Mouse (Mus musculus) lung, postnatal 0 days (tissue): Measurements from ENCODE around the gene Impg2. TPM values are rescaled to one million over a fixed set of nuclear protein-coding genes. Genes with fewer than 3 reads are reported as not detected.
A peak's percentile ranks its signal among the peaks of the same experiment; 100 is the strongest.

Source experiments
- ATAC-seq: fragments of 200-750 bp; cut with Nextera tagmentation; 2 replicates; pipeline ENCODE4 v1.8.0; 2017; ENCODE audit warnings: moderate library complexity
- DNase-seq: peaks from one replicate; pipeline ENCODE4 v3.0.0-alpha.2; 2016; ENCODE audit warnings: low spot score
- H3K27ac ChIP-seq: fragments of 300-500 bp; sonication (generic); 2 replicates; pipeline ENCODE4 v1.5.1; 2014; ENCODE audit warnings: antibody characterized with exemption, mild to moderate bottlenecking, low read length, mixed read lengths
- H3K27me3 ChIP-seq: fragments of 300-500 bp; sonication (generic); replicated peaks from 2 replicates; pipeline ENCODE4 v1.6.1; 2014; ENCODE audit warnings: low read length, mixed read lengths; ENCODE audit not compliant: insufficient read depth
- H3K36me3 ChIP-seq: fragments of 300-500 bp; sonication (generic); 2 replicates; pipeline ENCODE4 v1.6.1; 2014; ENCODE audit warnings: low read length, mixed read lengths; ENCODE audit not compliant: insufficient read depth
- H3K4me1 ChIP-seq: fragments of 300-500 bp; sonication (generic); 2 replicates; pipeline ENCODE4 v1.6.1; 2014; ENCODE audit warnings: antibody characterized with exemption, low read depth, low read length, mixed read lengths; ENCODE audit not compliant: insufficient read depth
- H3K4me2 ChIP-seq: fragments of 300-500 bp; sonication (generic); replicated peaks from 2 replicates; pipeline ENCODE4 v1.6.1; 2014; ENCODE audit warnings: low read depth, mild to moderate bottlenecking, low read length, moderate library complexity, mixed read lengths
- H3K4me3 ChIP-seq: fragments of 300-500 bp; sonication (generic); 2 replicates; pipeline ENCODE4 v1.5.1; 2014; ENCODE audit warnings: low read depth, low read length
- H3K9ac ChIP-seq: fragments of 300-500 bp; sonication (generic); replicated peaks from 2 replicates; pipeline ENCODE4 v1.6.1; 2014; ENCODE audit warnings: low read depth, mild to moderate bottlenecking
- H3K9me3 ChIP-seq: fragments of 300-500 bp; sonication (generic); 2 replicates; pipeline ENCODE4 v1.6.1; 2016; ENCODE audit warnings: low read length, mixed read lengths
- CTCF ChIP-seq: IDR thresholded peaks from 2 replicates; pipeline ENCODE4 v1.5.1; 2016; ENCODE audit warnings: antibody characterized with exemption, mild to moderate bottlenecking
- EP300 ChIP-seq: IDR thresholded peaks from 2 replicates; pipeline ENCODE4 v1.6.1; 2016; ENCODE audit warnings: antibody characterized with exemption, mild to moderate bottlenecking, control low read depth
- WGBS: fragments of 180-500 bp; shearing (Covaris S2); extraction: QIAGEN DNeasy Blood & Tissue Kit; methylation state at CpG from one replicate; pipeline ENCODE4 v1.1.7; 2014; 5-methylcytosine and 5-hydroxymethylcytosine counted together
- polyA plus RNA-seq: library from polyadenylated mRNA; unstranded; fragments of >200 nt; fragmentation: Nextera tagmentation; extraction: Ambion mirVana; gene quantifications from 2 replicates; pipeline ENCODE4 v1.2.1, GENCODE M21; 2015

The Impg2 gene
- polyA plus RNA-seq, 1 experiment from 2014 or later = 0.10 TPM

GRCm38 (mm10) chr16:56212740-56213139, 8.6 kb downstream of the Impg2 start:
- no peaks in the 10 kb centered on the region for H3K4me1 ChIP-seq
- no peak overlapping the region for H3K4me3 ChIP-seq
- no peak for DNase-seq
- H3K36me3 ChIP-seq = no peaks in the 10 kb centered on the region
- whole genome bisulfite sequencing = 62% methylated on average over 3 of the region's 3 CpGs
- no peak overlapping the region for H3K9ac ChIP-seq
- no peaks in the 10 kb centered on the region for H3K9me3 ChIP-seq
- H3K27me3 ChIP-seq = no peaks in the 10 kb centered on the region
- H3K4me2 ChIP-seq = no peak overlapping the region
- no peak overlapping the region for H3K27ac ChIP-seq
- ATAC-seq = no peak
- TF ChIP-seq CTCF (no peak), EP300 (no peak)

- Histone ChIP-seq H3K4me3 (no peak overlapping the region), H3K9me3 (no peaks in the 10 kb centered on the region), H3K36me3 (no peaks in the 10 kb centered on the region), H3K9ac (no peak overlapping the region), H3K4me1 (no peaks in the 10 kb centered on the region), H3K27ac (no peak overlapping the region), H3K27me3 (no peaks in the 10 kb centered on the region), H3K4me2 (no peak overlapping the region)
- ATAC-seq (no peak), DNase-seq (no peak)
- TF ChIP-seq CTCF (no peak), EP300 (no peak)
Observed at GRCm38 (mm10) chr16:56227686-56228085, 23.6 kb downstream of the Impg2 start.

GRCm38 (mm10) chr16:56229455-56229854, 25.3 kb downstream of the Impg2 start:
- Histone ChIP-seq H3K27ac (no peak overlapping the region), H3K9me3 (no peaks in the 10 kb centered on the region), H3K4me2 (no peak overlapping the region), H3K4me3 (no peak overlapping the region), H3K4me1 (no peaks in the 10 kb centered on the region), H3K9ac (no peak overlapping the region), H3K27me3 (no peaks in the 10 kb centered on the region), H3K36me3 (no peaks in the 10 kb centered on the region)
- no peak for TF ChIP-seq EP300
- no peak for DNase-seq
- WGBS = 40% methylated on average over 2 of the region's 2 CpGs
- ATAC-seq = no peak

DNA sequence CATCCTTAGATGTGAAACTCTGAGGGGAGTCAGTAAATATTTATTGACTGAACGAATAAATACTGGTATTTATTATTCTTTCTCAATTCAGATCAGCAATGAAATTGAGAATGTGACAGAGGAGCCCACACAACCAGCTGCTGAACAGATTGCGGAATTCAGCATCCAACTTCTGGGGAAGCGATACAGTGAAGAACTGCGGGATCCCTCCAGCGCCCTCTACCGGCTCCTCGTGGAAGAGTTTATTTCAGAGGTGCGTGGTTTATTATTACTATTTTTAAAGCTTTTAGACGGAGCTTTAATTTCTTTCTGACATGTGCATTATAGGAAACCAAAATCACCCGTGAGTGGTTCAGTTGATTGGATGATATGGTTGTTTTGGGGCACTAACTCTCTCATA, 27.2 kb downstream of the Impg2 start:
- no peak overlapping the region for H3K4me2 ChIP-seq
- no peaks in the 10 kb centered on the region for H3K36me3 ChIP-seq
- no peak for ATAC-seq
- H3K27ac ChIP-seq = no peak overlapping the region
- H3K4me3 ChIP-seq = no peak overlapping the region
- no peaks in the 10 kb centered on the region for H3K9me3 ChIP-seq
- WGBS = 56% methylated on average over 10 of the region's 10 CpGs
- H3K27me3 ChIP-seq = no peaks in the 10 kb centered on the region
- TF ChIP-seq CTCF (peak; percentile 42), EP300 (no peak)
- no peak overlapping the region for H3K9ac ChIP-seq
- H3K4me1 ChIP-seq = no peaks in the 10 kb centered on the region
- DNase-seq = no peak

- ATAC-seq (no peak), DNase-seq (no peak)
- Histone ChIP-seq H3K4me3 (no peak overlapping the region), H3K9me3 (no peaks in the 10 kb centered on the region), H3K9ac (no peak overlapping the region), H3K27ac (no peak overlapping the region), H3K4me1 (no peaks in the 10 kb centered on the region), H3K4me2 (no peak overlapping the region), H3K27me3 (no peaks in the 10 kb centered on the region), H3K36me3 (0 out of 2 replicates have a peak, but pooled peaks cover 3% of the 10 kb centered on the region)
- TF ChIP-seq CTCF (no peak), EP300 (no peak)
- 63% methylated on average over 10 of the region's 10 CpGs for WGBS
Observed at GRCm38 (mm10) chr16:56232736-56233135, 28.6 kb downstream of the Impg2 start.

DNA sequence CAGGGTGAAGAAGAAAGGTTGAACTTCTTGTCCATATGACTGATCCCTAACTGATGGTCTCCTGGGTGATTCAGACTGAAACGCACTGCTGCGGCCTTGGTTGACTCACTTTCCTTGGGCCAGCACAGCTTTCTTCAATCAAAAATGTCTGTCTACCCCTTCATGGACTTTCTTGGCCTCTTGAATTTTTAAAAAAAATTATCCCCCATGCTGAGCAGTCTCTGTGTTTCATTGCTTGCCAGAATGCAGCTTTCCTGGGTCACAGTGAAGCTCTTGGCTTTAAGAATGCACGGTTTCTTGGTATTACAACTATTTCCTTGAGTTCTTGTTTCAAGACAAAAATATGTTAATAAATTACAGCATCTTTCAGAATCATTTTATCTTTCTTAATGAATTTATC, 41.9 kb downstream of the Impg2 start:
- Histone ChIP-seq H3K4me2 (no peak overlapping the region), H3K36me3 (no peaks in the 10 kb centered on the region), H3K9me3 (no peaks in the 10 kb centered on the region), H3K9ac (no peak overlapping the region), H3K4me1 (no peaks in the 10 kb centered on the region), H3K4me3 (no peak overlapping the region), H3K27me3 (no peaks in the 10 kb centered on the region), H3K27ac (no peak overlapping the region)
- TF ChIP-seq EP300 (no peak), CTCF (no peak)
- DNase-seq (no peak), ATAC-seq (no peak)
- WGBS = 81% methylated on average over 3 of the region's 3 CpGs

- TF ChIP-seq CTCF (no peak), EP300 (no peak)
- 56% methylated on average over 1 of the region's 1 CpGs for WGBS
- ATAC-seq = no peak
Observed at GRCm38 (mm10) chr16:56273917-56274316, 69.8 kb downstream of the Impg2 start.

More at GRCm38 (mm10) chr16:56273917-56274316, 69.8 kb downstream of the Impg2 start:
- no peak for DNase-seq
- no peaks in the 10 kb centered on the region for H3K27me3 ChIP-seq
- H3K36me3 ChIP-seq = no peaks in the 10 kb centered on the region
- H3K4me3 ChIP-seq = no peak overlapping the region
- no peak overlapping the region for H3K27ac ChIP-seq
- H3K4me2 ChIP-seq = no peak overlapping the region
- no peak overlapping the region for H3K9ac ChIP-seq
- no peaks in the 10 kb centered on the region for H3K9me3 ChIP-seq
- no peaks in the 10 kb centered on the region for H3K4me1 ChIP-seq
